Mouse (Mus musculus) layer of hippocampus, adult 9-10 months (tissue): ENCODE data around the gene Ccdc88c.
"Not testable (repeated sequence)": the region's sequence is repeated elsewhere in the genome, so short reads cannot be mapped to it uniquely, and the experiment has no call there.

Experiments
- DNase-seq: peaks from one replicate; pipeline ENCODE4 v3.0.0; 2022; ENCODE audit warnings: low spot score

Ccdc88c gene

GRCm38 (mm10) chr12:101016412-101016928 is 12.4 kb downstream of the Ccdc88c start:
- no peak for DNase-seq

- DNase-seq, result no peak
Observed at GRCm38 (mm10) chr12:101015926-101016325, 12.9 kb downstream of the Ccdc88c start.

GRCm38 (mm10) chr12:101015165-101015560 is 13.7 kb downstream of the Ccdc88c start:
- DNase-seq, result no peak

GRCm38 (mm10) chr12:101014549-101015164 is 14.2 kb downstream of the Ccdc88c start:
- no peak for DNase-seq

GRCm38 (mm10) chr12:101013668-101014067 is 15.2 kb downstream of the Ccdc88c start:
- DNase-seq, result not testable (repeated sequence)

GRCm38 (mm10) chr12:101013078-101013665 is 15.7 kb downstream of the Ccdc88c start:
- no peak for DNase-seq

- DNase-seq, result no peak
Observed at GRCm38 (mm10) chr12:101012197-101013077, 16.4 kb downstream of the Ccdc88c start.

GRCm38 (mm10) chr12:101011017-101011416 is 17.8 kb downstream of the Ccdc88c start:
- DNase-seq, result no peak

GRCm38 (mm10) chr12:101010148-101010920 is 18.5 kb downstream of the Ccdc88c start:
- no peak for DNase-seq

- no peak for DNase-seq
Observed at GRCm38 (mm10) chr12:101009225-101009624, 19.6 kb downstream of the Ccdc88c start.

- no peak for DNase-seq
Observed at GRCm38 (mm10) chr12:101008648-101009047, 20.2 kb downstream of the Ccdc88c start.

GRCm38 (mm10) chr12:101007968-101008481 is 20.8 kb downstream of the Ccdc88c start:
- no peak for DNase-seq

GRCm38 (mm10) chr12:101007427-101007826 is 21.4 kb downstream of the Ccdc88c start:
- no peak for DNase-seq

- DNase-seq, result no peak
Observed at GRCm38 (mm10) chr12:101005665-101006420, 23.0 kb downstream of the Ccdc88c start.

- DNase-seq, result no peak
Observed at GRCm38 (mm10) chr12:101004982-101005381, 23.9 kb downstream of the Ccdc88c start.

GRCm38 (mm10) chr12:101002801-101003513 is 25.9 kb downstream of the Ccdc88c start:
- DNase-seq, result no peak

GRCm38 (mm10) chr12:100999061-100999954 is 29.5 kb downstream of the Ccdc88c start:
- DNase-seq, result no peak

- DNase-seq, result no peak
Observed at GRCm38 (mm10) chr12:100998564-100998962, 30.3 kb downstream of the Ccdc88c start.
